Mouse (Mus musculus): ENCODE measurements around the gene Zfp128. TPM values are rescaled to one million over a fixed set of nuclear protein-coding genes. Genes with fewer than 3 reads are reported as not detected.
"Not testable (repeated sequence)": the region's sequence is repeated elsewhere in the genome, so short reads cannot be mapped to it uniquely, and the experiment has no call there.

The Zfp128 gene
- polyA plus RNA-seq, 1 experiment from 2014 or later = 8.0 TPM

DNA sequence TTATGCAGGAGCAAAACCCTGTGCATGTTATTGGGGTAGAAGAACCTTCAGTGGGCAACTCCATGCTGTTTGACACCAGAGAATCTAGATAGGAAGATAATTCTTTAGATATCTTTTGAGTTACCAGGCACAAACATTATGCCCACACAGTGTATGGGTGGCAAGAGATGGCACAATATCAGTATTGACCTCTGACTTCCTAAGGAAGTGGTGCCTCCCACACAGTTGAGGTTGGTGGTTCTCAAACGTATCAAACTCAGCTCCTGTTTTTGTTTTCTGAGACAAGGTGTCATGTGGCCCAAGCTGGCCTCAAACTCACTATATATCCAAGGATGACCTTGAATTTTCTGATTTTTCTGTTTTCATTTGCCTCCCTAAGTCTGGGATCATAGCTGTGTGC, 10.4 kb downstream of the Zfp128 start:
- Histone ChIP-seq H3K9ac (replicated peaks) (no peak overlapping the region), H3K4me2 (no peak overlapping the region), H3K36me3 (peaks cover 60% of the 10 kb centered on the region), H3K4me3 (replicated peaks) (no peak overlapping the region), H3K27me3 (no peaks in the 10 kb centered on the region), H3K9me3 (no peaks in the 10 kb centered on the region), H3K27ac (no peak overlapping the region), H3K4me1 (replicated peaks) (no peaks in the 10 kb centered on the region)
- ATAC-seq (ENCODE audit: insufficient number of reproducible peaks, insufficient read depth, low FRiP score, low TSS enrichment, low read depth) = no peak
- WGBS = 76% methylated on average over 1 of the region's 1 CpGs

DNA sequence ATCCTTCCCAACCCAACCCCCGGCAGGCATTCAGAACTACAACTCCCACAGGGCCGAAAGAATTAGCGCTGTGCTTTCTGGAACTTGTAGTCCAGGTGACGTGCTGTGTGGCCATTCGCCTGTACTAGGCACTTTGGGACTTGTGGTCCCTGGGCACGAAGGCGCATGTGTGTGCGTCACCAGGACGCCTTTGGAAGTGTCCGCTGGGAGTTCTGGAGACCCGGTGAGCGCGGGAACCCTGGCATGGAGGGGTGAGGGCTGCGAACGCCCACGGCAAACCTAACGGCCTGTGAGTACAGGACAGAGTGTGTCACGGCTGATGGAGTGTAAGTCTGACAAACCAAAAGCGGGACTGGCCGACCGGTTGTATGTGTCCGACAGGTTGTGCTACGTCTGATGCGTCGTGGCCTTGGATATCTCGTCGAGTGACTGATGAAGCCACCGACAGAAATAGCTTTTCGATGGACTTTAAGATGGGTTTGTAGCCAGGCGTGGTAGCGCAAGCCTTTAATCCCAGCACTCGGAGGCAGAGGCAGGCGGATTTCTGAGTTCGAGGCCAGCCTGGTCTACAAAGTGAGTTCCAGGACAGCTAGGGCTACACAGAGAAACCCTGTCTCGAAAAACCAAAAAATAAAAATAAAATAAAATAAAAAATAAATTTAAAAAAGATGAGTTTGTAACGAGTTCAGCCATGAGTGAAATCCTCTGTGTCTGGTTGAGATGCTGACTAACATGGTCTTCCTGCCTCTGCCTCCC, 16.9 kb downstream of the Zfp128 start, which contains the start of gene Zscan22:
Zscan22 (plus strand) TSS at position 161 of the 756 bp plus-strand sequence.
- WGBS = 6% methylated on average over 36 of the region's 36 CpGs
- H3K27ac ChIP-seq = no peak within 1 kb of the TSS

DNA sequence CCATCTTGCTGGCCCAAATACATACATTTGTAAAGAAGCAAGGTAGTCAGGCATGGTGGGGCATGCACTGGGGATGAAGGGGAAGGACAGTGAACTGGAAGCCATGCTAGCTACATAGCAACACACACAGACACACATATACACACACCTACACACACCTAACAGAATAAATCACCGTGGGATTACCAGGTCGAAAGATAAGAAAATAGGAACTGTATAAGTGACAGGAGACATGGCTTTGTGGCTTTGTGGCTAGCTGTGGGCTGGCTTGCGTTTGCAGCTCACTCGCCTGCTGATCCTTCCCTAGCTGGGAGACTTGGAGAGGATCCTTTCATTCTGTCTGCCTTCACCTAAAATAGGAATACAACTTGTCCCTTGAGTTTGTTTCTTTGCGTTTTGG, 20.5 kb downstream of the Zfp128 start:
- peaks cover 51% of the 10 kb centered on the region for H3K36me3 ChIP-seq
- no peak overlapping the region for H3K27ac ChIP-seq
- no peaks in the 10 kb centered on the region for H3K27me3 ChIP-seq
- no peak overlapping the region for H3K4me2 ChIP-seq
- no peak overlapping the region for H3K9ac ChIP-seq (replicated peaks)
- 95% methylated on average over 5 of the region's 5 CpGs for WGBS
- no peaks in the 10 kb centered on the region for H3K9me3 ChIP-seq
- peaks cover 7% of the 10 kb centered on the region for H3K4me1 ChIP-seq (replicated peaks)
- no peak overlapping the region for H3K4me3 ChIP-seq (replicated peaks)
- no peak for ATAC-seq (ENCODE audit: insufficient number of reproducible peaks, insufficient read depth, low FRiP score, low TSS enrichment, low read depth)

More for the DNA sequence above, 16.9 kb downstream of the Zfp128 start, which contains the start of gene Zscan22:
- H3K4me1 ChIP-seq (replicated peaks) = peaks cover 7% of the 10 kb centered on the region
- H3K9me3 ChIP-seq = no peaks in the 10 kb centered on the region
- peak within 1 kb of the TSS; percentile 61 for H3K9ac ChIP-seq (replicated peaks)
- H3K4me2 ChIP-seq = peak within 1 kb of the TSS; percentile 53
- H3K27me3 ChIP-seq = no peaks in the 10 kb centered on the region
- H3K4me3 ChIP-seq (replicated peaks) = peak within 1 kb of the TSS; percentile 64
- H3K36me3 ChIP-seq = peaks cover 18% of the 10 kb centered on the region
- peak; percentile 98 for ATAC-seq (ENCODE audit: insufficient number of reproducible peaks, insufficient read depth, low FRiP score, low TSS enrichment, low read depth)

DNA sequence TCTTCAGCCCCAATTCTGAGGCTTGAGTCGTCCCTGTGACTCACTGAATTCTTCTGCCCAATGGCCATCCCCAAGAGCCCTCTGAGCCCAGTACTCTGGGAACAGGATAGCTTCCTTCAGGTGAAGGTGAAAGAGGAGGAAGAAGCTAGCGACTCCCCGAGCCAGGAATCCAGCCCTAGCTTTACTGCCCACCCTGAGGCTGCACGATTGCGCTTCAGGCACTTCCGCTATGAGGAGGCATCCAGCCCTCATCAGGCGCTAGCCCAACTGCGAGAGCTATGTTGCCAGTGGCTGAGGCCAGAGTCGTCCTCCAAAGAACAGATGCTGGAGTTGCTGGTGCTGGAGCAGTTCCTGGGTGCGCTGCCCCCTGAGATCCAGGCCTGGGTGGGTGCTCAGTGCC, 22.6 kb downstream of the Zfp128 start:
- Histone ChIP-seq H3K36me3 (peaks cover 72% of the 10 kb centered on the region), H3K9me3 (no peaks in the 10 kb centered on the region), H3K27me3 (no peaks in the 10 kb centered on the region), H3K9ac (replicated peaks) (no peak overlapping the region), H3K4me1 (replicated peaks) (peaks cover 3% of the 10 kb centered on the region), H3K4me2 (no peak overlapping the region), H3K27ac (no peak overlapping the region), H3K4me3 (replicated peaks) (no peak overlapping the region)
- WGBS = 47% methylated on average over 10 of the region's 10 CpGs
- no peak for ATAC-seq (ENCODE audit: insufficient number of reproducible peaks, insufficient read depth, low FRiP score, low TSS enrichment, low read depth)

DNA sequence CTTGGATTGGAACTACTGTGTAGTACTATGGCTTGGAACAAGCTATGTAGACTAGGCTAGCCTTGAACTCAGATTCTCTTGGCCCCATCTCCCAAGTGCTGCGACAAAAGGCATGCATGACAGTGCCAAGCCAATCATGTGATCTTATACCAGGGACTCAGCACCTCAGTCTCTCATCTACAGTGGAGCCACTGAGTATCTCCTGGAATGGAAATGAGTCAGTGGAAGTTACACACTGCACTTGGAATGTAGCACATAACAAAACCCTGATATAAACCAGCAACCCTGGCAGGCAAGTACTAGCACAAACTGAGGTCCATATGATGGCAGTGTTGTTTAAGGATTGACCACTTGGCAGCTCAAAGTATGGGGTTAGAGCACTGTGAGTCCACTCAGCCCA, 24.2 kb downstream of the Zfp128 start:
- ATAC-seq (ENCODE audit: insufficient number of reproducible peaks, insufficient read depth, low FRiP score, low TSS enrichment, low read depth) = no peak
- H3K4me1 ChIP-seq (replicated peaks) = peaks cover 3% of the 10 kb centered on the region; the same call in 1 of the 2 replicates
- H3K9me3 ChIP-seq = no peaks in the 10 kb centered on the region
- WGBS = 90% methylated on average over 1 of the region's 1 CpGs
- H3K4me3 ChIP-seq (replicated peaks) = no peak overlapping the region
- no peak overlapping the region for H3K4me2 ChIP-seq
- H3K27me3 ChIP-seq = no peaks in the 10 kb centered on the region
- H3K9ac ChIP-seq (replicated peaks) = no peak overlapping the region
- H3K27ac ChIP-seq = no peak overlapping the region
- peaks cover 79% of the 10 kb centered on the region for H3K36me3 ChIP-seq

DNA sequence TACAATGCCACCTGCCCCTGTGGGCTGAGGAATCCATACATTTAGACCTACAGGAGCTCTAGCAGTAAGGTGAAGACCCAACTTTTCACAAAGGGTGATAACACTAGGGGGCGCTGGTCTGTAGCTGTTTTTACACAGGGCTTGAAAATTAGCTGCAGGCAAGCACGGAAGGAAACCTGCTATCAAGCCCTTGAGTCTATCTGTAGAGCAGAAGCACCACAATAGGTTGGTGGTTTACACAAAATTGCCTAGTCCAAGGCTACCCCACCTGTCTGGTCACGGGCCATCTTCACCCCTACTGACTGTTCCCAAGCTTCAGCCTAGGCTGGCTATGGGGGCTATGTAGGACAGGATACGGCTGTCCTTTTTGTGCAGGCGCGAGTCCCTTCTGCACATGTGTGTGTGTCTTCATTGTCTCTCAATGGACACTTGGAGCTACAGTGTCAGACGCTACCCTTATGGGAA, 28.6 kb downstream of the Zfp128 start:
- H3K9ac ChIP-seq (replicated peaks) = no peak overlapping the region
- H3K4me1 ChIP-seq (replicated peaks) = peaks cover 3% of the 10 kb centered on the region; the same call in 1 of the 2 replicates
- H3K36me3 ChIP-seq = peaks cover 49% of the 10 kb centered on the region
- H3K27me3 ChIP-seq = no peaks in the 10 kb centered on the region
- ATAC-seq (ENCODE audit: insufficient number of reproducible peaks, insufficient read depth, low FRiP score, low TSS enrichment, low read depth) = peak; percentile 27; the same call in 1 of the 2 replicates
- WGBS = 42% methylated on average over 7 of the region's 7 CpGs
- peak overlapping the region; percentile 57 for H3K4me2 ChIP-seq
- peak overlapping the region; percentile 45 for H3K4me3 ChIP-seq (replicated peaks)
- H3K27ac ChIP-seq = peak overlapping the region; percentile 80
- H3K9me3 ChIP-seq = no peaks in the 10 kb centered on the region

DNA sequence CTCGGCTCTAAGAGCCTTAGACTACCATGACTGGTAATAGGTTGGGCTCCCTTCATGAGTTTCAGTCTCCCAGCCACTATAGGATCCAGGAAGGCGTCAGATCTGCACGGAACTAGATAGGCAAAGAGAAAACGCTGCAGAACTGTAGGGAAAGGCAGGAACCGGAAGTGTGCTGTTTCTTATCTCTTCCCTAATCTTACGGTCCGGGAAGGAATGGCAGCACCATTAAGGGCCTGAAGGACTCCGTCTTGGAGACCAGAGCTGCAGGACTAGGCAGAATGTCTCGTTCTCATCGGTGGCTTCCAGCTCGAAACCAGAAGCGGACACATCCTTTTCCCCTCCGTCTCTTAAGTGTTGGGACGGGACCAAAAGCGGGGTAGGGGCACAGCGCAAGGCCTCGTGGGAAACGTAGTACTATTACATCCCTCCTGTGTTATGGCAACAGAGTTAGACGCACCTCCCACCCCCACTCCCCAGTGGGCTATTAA, 29.2 kb downstream of the Zfp128 start:
- peaks cover 42% of the 10 kb centered on the region for H3K36me3 ChIP-seq
- 4% methylated on average over 19 of the region's 19 CpGs for WGBS
- peak overlapping the region; percentile 80 for H3K27ac ChIP-seq
- ATAC-seq (ENCODE audit: insufficient number of reproducible peaks, insufficient read depth, low FRiP score, low TSS enrichment, low read depth) = peak; percentile 66
- peak overlapping the region; percentile 52; the same call in 1 of the 2 replicates for H3K9ac ChIP-seq (replicated peaks)
- H3K4me3 ChIP-seq (replicated peaks) = peak overlapping the region; percentile 45
- peak overlapping the region; percentile 57 for H3K4me2 ChIP-seq
- no peaks in the 10 kb centered on the region for H3K9me3 ChIP-seq
- H3K4me1 ChIP-seq (replicated peaks) = peaks cover 3% of the 10 kb centered on the region; the same call in 1 of the 2 replicates
- H3K27me3 ChIP-seq = no peaks in the 10 kb centered on the region

DNA sequence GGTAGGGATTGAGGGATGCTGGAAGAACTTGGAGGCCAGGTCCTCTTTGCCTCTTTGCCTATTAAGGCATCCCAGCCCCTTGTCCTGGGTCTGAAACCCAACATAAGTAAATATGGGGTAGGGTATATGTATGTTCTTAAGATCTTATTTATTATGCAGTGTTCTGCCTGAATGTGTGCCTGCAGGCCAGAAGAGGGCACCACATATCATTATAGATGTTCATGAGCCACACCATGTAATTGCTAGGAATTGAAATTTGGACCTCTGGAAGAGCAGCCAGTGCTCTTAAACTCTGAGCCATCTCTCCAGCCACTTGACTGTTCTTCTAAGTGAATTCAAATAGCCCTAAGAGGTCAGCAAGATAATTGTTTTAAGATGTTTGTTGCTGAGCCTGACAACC, 32.6 kb downstream of the Zfp128 start:
- H3K4me2 ChIP-seq = no peak overlapping the region
- H3K36me3 ChIP-seq = peaks cover 9% of the 10 kb centered on the region
- ATAC-seq (ENCODE audit: insufficient number of reproducible peaks, insufficient read depth, low FRiP score, low TSS enrichment, low read depth) = no peak
- no peak overlapping the region for H3K27ac ChIP-seq
- H3K27me3 ChIP-seq = no peaks in the 10 kb centered on the region
- H3K9me3 ChIP-seq = no peaks in the 10 kb centered on the region
- no peak overlapping the region for H3K9ac ChIP-seq (replicated peaks)
- H3K4me3 ChIP-seq (replicated peaks) = no peak overlapping the region
- peaks cover 3% of the 10 kb centered on the region; the same call in 1 of the 2 replicates for H3K4me1 ChIP-seq (replicated peaks)

DNA sequence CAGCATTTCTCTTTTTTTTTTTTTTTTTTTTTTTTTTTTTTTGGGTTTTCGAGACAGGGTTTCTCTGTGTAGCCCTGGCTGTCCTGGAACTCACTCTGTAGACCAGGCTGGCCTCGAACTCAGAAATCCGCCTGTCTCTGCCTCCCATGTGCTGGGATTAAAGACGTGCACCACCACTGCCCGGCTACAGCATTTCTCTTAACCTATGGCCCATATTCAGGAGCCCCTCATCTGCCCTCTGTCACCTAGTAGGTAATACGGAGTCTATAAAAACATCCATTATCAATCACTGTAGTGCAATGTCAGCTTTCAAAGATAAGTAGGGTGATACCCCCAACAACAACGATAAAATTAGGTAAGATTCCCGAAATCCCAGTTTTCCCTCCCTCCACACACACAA, 39.5 kb downstream of the Zfp128 start:
- peaks cover 25% of the 10 kb centered on the region for H3K36me3 ChIP-seq
- H3K4me2 ChIP-seq; H3K9me3 ChIP-seq; H3K9ac ChIP-seq (replicated peaks); H3K27ac ChIP-seq; H3K27me3 ChIP-seq; ATAC-seq (ENCODE audit: insufficient number of reproducible peaks, insufficient read depth, low FRiP score, low TSS enrichment, low read depth); H3K4me3 ChIP-seq (replicated peaks): not testable (repeated sequence)
- 87% methylated on average over 7 of the region's 8 CpGs for WGBS
- peaks cover 13% of the 10 kb centered on the region for H3K4me1 ChIP-seq (replicated peaks)

DNA sequence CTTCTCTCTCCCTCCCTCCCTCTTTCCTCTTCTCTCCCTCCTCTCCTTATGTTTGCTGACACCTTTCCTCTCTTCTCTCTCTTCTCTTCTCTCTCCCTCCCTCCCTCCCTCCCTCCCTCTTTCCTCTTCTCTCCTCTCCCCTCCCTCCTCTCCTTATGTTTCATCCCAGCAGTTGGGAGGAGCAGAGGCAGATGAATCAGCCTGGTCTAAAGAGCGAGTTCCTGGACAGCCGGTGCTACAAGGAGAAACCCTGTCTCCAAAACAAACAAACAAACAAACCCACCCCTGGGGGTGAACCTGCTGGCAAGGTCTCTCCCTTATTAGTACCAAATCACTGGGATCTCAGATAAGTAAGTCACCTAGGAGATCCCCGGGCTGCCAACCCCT, 40.3 kb downstream of the Zfp128 start:
- H3K9ac ChIP-seq (replicated peaks) = peak overlapping the region; percentile 69
- WGBS = 1% methylated on average over 3 of the region's 3 CpGs
- H3K4me2 ChIP-seq = peak overlapping the region; percentile 95
- H3K36me3 ChIP-seq = peaks cover 33% of the 10 kb centered on the region
- peaks cover 13% of the 10 kb centered on the region for H3K4me1 ChIP-seq (replicated peaks)
- ATAC-seq (ENCODE audit: insufficient number of reproducible peaks, insufficient read depth, low FRiP score, low TSS enrichment, low read depth) = peak; percentile 1; the same call in 1 of the 2 replicates
- H3K9me3 ChIP-seq = no peaks in the 10 kb centered on the region
- H3K4me3 ChIP-seq (replicated peaks) = peak overlapping the region; percentile 92
- peak overlapping the region; percentile 91 for H3K27ac ChIP-seq
- peaks cover 15% of the 10 kb centered on the region for H3K27me3 ChIP-seq

DNA sequence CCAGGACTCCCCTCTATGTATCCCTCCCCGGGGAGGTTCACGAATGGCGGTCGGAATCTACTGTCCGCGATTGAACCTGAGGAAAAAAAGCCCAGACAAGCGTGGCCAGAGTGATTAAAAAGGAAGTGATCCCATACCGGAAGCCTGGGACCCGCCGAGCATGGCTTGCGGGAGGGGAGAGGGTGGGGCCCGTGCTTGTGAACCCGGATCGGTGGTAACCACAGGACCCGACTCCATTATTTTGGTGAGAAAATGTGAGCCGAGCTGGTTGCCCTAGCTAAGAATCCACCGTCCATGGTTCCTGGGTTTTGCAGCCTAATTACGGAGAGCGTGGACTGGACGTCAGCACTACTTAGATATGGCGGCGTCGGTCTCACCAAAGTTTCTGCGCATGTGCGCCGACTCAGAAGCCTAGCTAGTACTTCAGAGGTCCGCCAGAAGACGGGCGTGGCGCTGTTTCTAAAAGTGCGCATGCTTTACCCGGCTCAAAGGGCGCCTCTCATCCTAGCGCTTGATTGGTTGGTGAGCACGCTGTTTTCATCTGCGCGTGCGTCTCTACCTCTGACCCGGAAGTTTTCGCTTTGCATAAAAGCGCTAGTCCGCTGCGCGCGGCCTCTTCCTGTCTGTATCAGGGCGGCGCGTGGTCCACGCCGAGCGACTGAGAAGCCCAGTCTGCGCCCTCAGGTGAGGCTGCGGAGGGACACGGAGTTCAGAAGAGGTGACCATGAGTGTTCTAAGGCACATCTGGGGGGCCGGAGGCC, 40.9 kb downstream of the Zfp128 start, which contains the start of gene Rps5:
Rps5 (plus strand) TSS at position 586 of the 761 bp plus-strand sequence.
- Histone ChIP-seq H3K9me3 (no peaks in the 10 kb centered on the region), H3K4me1 (replicated peaks) (peaks cover 13% of the 10 kb centered on the region), H3K9ac (replicated peaks) (peak within 1 kb of the TSS; percentile 86), H3K36me3 (peaks cover 38% of the 10 kb centered on the region), H3K27ac (peak within 1 kb of the TSS; percentile 91), H3K4me2 (peak within 1 kb of the TSS; percentile 95), H3K27me3 (peaks cover 21% of the 10 kb centered on the region), H3K4me3 (replicated peaks) (peak within 1 kb of the TSS; percentile 92)
- ATAC-seq (ENCODE audit: insufficient number of reproducible peaks, insufficient read depth, low FRiP score, low TSS enrichment, low read depth) = peak; percentile 98
- under 1% methylated on average over 55 of the region's 55 CpGs for WGBS
